Mouse (Mus musculus) kidney, adult 8-10 months (tissue): ENCODE results near the gene Xrcc2.

Experiments used
- DNase-seq, 2 experiments: peaks; one replicate each; pipeline ENCODE4 v3.0.0; 2022

Gene Xrcc2

DNA sequence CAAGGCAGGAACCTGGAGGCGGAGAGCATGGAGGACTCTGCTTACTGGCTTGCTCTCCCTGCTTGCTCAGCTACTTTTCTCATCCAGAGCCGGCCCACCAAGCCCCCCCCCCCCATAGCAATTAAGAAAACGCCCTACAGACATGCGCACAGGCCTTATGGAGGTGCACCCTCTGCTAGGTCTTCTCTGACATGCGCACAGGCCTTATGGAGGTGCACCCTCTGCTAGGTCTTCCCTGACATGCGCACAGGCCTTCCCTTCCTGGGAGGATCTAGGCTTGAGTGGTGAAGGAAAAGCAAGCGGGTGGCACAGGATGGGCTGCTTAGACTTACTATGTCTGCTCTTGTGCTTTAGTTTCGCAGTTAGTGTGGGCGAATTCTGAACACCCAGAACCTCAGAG, 37.3 kb downstream of the Xrcc2 start:
- no peak for DNase-seq

DNA sequence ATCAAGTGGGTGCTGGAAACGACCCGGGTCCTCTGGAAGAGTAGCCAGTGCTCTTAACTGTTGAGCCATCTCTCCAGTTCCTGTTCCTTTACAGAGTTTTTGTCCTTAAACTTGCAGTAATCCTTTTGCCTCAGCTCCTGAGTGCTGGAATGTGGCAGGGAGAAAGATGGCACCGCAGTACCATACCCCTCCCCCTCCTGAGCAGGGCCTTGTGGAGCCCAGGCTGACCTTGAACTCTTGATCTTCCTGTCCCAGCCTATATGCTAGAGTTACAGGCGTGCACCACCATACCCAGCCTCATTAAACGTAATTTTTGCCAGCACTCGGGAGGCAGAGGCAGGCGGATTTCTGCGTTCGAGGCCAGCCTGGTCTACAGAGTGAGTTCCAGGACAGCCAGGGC, 38.9 kb downstream of the Xrcc2 start:
- no peak for DNase-seq

DNA sequence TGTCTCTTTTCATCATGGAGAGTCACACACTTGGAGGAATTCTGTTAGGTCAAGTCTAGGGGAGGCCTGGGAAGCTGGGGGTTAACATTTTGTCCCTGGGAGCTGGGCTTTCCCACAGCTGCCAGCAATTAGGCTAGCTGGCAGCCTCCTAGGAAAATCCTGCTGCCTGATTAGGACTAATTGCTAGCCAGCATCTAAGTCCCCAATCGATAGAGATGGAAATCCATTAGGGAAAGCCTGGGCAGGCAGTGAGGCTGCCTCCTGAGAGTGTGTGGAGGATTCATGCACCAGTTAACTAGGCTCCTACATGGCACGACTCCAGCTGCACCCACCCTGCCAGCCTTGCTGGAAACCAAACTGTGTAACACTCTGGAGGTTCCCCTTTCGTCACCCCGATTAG, 39.5 kb downstream of the Xrcc2 start:
- DNase-seq: no peak

DNA sequence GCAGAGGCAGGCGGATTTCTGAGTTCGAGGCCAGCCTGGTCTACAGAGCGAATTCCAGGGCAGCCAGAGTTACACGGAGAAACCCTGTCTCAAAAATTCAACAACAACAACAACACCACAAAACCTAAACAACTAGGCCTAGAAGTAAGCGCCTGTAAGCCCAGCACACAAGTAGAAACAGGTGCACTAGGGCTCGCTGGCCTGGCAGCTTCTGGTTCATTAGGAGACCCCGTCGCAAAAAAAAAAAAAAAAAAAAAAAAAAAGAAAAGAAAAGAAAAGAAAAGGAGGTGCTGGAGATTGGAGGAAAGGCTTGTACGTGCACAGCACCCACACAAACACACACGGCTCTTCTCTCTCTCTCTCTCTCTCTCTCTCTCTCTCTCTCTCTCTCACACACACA, 40.1 kb downstream of the Xrcc2 start:
- DNase-seq: no peak

DNA sequence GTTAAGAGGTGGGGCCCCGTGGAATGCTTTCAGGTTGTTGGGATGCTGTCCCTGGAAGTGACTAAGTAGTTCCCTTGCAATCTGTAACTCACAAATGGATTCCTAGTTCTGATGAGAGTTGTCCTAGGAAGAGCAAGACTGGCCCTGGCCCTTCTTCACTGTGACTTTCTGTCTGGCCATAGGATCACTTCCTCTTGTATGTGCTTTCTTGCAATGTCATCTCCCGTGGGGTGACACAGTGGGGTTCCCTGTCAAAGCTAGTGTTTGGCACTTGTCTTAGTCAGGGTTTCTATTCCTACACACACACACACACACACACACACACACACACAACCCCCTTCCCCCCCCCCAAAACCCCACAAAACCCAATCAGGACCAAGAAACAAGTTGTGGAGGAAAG, 42.5 kb downstream of the Xrcc2 start:
- DNase-seq: no peak

DNA sequence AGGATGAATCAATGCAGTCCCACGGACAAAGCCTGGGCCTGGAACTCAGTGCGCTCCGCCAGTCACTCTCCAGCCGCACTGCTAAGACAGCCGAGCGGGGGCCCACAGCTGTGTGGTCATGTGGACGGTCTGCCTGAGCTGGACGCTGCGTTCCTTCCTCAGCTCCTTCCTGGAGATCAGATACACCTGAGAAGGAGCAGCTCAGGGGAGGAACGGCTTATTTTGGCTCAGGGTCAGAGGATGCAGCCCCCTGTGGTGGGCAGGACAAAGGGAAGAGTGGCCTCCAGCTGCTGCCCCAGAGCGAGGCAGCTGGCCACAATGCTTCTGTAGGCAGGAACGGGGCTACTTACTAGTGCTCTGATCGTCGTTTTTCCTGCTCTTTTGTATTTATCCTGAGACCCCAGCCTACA, 51.0 kb downstream of the Xrcc2 start:
- DNase-seq: no peak

DNA sequence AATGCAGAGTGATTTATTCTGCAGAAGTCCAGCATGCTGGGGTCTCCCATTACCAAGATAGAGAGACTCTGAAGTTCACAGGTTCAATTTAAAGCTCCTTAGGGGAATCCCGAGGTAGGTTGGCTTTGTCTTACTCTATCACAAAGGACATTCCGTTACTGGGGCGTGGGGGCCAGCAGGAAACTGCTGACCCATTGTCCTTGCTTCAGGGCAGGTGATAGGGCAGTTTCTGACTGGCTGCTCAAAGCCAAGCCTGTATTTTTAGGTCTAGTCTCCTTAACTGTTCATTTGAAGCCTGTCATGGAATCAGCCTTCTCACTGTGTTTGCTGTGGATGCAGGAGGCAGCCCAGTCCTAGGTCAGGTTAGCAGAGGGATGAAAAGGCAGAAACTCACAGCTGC, 52.2 kb downstream of the Xrcc2 start:
- no peak for DNase-seq

DNA sequence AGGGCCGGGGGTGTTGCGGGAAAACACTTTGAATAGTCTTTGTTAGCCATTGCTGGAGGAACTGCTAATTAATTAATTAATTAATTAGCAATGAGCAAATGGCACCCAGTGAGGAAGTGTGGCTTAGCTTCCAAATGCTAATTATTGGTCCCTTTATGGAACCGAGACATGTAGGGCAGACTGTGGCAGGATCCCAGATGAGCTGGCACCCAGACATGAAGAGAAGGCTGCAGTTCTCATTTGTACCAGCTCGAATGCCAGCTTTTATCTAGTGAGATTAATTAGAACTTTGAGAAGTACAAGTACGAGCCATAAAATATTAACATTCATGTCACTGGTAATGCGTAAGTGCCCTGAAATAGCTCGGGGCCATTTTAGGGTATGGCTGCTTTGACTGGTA, 53.2 kb downstream of the Xrcc2 start:
- DNase-seq: no peak

DNA sequence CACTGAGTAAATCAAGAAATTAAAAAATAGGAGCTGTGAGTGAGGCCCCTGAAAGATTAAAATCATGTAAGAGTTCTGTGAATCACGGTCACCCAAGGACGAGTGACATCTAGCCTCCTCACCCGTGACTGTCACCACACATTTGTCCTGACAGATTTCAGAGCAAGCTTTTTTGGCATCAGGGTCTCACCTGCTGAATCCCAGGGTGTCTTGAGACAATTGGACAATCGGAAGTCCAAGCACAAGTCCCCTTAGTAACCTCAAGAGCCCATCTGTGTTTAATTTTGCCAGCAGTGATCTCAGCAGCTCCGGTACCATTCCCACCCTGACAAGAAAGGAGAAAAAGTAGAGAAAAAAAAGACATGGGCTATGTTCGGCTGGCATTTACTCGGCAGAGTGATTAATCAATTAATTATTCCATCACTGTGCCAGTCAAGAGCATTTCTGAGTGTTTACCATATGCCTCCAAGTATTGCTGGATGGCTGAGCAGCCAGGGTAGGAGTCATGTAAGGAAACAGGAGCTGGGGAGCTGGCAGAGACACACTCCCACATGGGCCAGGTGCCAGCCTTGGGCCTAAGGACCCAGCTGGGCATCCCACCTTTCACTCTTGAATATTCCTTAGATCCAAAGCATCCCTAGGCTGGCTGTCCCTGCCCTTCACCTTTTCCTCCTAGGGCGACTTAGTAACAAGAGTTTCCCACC, 59.8 kb downstream of the Xrcc2 start:
- no peak for DNase-seq

DNA sequence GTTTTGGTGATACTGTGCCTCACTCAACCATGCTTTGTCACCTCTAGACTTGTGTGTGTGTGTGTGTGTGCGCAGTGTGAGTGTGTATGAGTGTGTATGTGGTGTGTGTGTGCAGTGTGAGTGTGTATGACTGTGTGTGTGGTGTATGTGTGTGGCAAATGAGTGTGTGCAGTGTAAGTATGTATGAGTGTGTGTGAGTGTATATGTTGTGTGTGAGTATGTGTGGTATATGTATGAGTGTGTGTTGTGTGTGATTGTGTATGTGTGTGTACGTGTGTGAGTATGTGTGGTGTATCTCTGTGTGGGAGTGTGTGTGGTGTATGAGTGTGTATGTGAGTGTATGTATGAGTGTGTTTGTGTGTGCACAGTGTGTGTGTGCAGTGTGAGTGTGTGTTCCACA, 61.1 kb downstream of the Xrcc2 start:
- DNase-seq: no peak

DNA sequence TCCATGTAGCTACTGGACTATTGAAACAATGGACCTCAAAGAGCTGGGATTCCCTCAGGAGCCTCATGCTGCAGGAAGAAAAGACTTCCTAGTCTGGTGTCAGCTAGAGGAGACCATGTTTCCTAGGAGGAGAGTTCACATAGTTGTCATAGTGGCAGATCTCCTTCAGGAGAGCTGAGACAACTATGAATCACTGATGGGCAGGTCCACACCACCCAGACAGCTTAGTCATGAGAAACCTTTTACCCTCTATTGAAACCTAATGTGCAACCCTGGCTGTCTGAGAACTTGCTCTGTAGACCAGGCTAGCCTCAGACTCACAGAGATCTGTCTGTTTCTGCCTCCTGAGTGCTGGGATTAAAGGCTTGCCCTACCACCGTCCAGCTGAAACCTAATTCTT, 62.9 kb downstream of the Xrcc2 start:
- DNase-seq: no peak
